Mouse (Mus musculus) ovary, adult 18-20 months (tissue): ENCODE results near the gene Glul.

ENCODE experiments used
- DNase-seq: peaks from one replicate; pipeline ENCODE4 v3.0.0; 2022; ENCODE audit warnings: low spot score, mixed read lengths

Gene Glul

GRCm38 (mm10) chr1:153909963-153910291 lies 10.2 kb downstream of the Glul start:
- no peak for DNase-seq

- DNase-seq = no peak
These were observed 10.7 kb downstream of the Glul start for GRCm38 (mm10) chr1:153910423-153910822.

GRCm38 (mm10) chr1:153911276-153911795 lies 11.6 kb downstream of the Glul start:
- DNase-seq = no peak

DNA sequence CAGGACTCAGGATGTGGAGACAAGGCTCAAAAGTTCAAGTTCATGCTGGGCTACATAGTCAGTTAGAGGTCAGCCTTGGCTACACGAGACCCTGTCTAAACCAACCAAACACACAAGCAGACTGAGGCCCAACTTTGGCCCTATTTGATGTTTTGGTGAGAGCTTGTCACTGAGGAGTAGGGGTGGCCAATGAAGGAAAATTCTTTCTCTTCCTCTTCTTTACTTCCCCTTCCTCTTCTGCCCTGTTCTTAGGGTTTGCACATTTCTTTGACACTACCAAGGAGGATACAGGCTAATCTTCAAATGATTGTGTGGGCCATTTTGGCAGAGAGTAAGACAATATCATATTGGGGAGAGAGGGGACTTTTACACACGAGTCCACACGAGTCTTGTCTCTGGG lies 14.1 kb downstream of the Glul start:
- no peak for DNase-seq

- no peak for DNase-seq
These were observed 18.9 kb downstream of the Glul start for GRCm38 (mm10) chr1:153918521-153919206.

DNA sequence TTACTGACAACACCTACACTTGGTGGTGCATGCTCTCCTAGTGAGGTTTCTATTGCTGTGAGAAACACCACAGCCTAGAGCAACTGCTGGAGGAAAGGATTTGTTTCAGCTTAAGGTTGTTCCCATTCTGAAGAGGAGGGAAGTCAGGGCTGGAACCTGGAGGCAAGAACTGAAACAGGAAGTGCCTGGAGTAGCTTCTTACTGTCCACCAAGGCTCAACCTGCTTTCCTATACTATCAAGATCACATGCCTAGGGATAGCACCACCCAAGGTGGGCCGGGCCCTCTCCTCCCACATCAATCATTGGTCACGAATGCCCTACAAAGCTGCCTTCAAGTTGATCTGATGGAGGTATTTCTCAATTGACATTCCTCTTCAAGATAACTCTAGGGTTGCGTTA lies 21.9 kb downstream of the Glul start:
- no peak for DNase-seq

GRCm38 (mm10) chr1:153922571-153923021 lies 22.9 kb downstream of the Glul start:
- no peak for DNase-seq

GRCm38 (mm10) chr1:153924395-153925385 lies 24.9 kb downstream of the Glul start:
- DNase-seq = no peak

DNA sequence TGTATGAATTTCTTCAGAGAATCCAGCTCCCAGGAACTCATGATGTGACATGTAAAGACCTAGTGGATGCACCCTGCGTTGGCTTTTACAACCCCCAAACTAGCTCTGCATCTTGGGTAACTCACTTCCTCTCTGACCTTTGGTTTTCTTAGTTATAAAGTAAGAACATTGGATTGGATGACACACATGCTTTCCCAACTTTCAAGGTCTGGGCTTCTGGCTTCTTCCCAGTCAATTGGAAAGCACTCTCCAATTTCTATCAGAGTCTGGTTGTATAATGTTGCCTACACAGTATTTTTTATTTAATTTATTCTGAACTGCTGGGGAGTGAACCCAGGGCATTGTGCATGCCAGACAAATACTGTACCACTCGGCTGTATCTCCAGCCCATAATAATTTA lies 30.7 kb downstream of the Glul start:
- DNase-seq = no peak

DNA sequence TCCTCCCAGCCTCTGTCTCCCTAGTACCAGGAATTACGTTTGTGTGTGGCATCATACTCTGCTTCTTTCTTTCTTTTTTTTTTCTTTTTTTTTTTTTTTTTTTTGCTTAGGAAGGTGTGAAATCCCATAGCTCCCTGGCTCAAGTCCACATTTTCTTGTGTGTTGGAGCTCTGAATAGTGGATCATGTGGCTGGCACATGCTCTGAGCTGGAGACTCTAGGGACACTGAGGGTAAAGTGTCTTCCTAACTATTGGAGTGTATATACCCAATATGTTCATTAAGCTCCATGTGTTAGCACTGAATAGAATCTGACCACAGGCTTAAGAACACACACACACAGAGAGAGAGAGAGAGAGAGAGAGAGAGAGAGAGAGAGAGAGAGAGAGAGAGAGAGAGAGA lies 34.0 kb downstream of the Glul start:
- DNase-seq = no peak

- DNase-seq = no peak
These were observed 36.2 kb downstream of the Glul start for GRCm38 (mm10) chr1:153935844-153936380.

- DNase-seq = no peak
These were observed 37.3 kb downstream of the Glul start for GRCm38 (mm10) chr1:153937025-153937424.

DNA sequence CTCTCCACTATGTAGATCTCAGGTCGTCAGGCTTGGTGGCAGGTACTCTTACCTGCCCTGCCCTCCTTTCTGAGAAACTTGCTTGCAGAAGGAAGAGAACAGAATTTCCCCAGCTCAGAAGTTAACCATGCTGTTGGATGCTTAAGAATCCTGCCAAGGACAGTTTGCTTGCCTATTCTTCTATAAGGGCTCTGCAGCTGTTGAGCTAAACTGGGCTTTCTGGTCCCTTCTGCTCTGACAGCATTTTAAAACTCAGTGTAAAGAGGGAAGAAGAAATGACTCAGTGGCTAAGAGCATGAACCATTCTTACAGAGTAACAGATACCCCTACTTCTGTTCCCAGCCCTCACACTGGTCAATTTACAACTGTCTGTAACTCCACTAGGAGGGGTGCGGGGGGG lies 41.2 kb downstream of the Glul start:
- DNase-seq = no peak

- no peak for DNase-seq
These were observed 45.4 kb downstream of the Glul start for GRCm38 (mm10) chr1:153945181-153945580.

DNA sequence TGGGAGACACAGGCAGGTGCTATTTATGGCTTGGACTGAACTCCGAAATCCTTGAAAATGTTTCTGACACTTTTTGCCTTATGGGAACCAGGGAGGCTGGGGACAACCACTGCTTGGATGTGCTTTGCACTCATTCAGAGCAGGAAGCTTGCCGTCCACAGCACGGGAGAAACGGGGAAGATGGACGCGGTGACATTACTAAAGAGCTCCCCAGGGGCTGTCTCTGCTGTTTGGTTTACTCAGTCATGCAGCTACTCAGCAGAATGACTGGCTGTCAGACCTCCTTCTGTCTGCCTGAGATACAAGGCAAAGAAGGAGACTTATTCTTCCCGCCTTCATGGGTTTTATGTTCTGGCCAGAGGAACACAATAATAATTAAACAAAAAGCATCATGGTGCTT lies 47.2 kb downstream of the Glul start:
- no peak for DNase-seq

DNA sequence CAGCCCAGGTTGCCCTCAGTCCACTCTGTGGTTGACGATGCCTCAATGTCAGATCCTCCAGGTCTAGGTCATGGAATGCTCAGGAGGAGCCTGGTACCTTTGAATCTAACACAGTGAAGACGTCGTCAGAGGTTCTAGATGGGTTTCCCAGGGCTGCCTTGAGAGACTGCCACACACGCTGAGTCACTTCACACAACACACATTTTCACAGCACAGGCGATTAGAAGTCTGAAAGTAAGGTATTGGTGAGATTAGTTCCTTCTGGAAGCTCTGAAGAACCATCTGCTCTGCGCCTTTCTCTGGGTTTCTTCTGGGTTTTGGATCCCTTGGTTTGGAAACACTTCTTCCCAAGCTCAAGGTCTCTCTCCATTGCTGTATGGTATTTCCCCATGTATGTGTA lies 48.1 kb downstream of the Glul start:
- no peak for DNase-seq

GRCm38 (mm10) chr1:153953232-153953631 lies 53.5 kb downstream of the Glul start:
- no peak for DNase-seq

DNA sequence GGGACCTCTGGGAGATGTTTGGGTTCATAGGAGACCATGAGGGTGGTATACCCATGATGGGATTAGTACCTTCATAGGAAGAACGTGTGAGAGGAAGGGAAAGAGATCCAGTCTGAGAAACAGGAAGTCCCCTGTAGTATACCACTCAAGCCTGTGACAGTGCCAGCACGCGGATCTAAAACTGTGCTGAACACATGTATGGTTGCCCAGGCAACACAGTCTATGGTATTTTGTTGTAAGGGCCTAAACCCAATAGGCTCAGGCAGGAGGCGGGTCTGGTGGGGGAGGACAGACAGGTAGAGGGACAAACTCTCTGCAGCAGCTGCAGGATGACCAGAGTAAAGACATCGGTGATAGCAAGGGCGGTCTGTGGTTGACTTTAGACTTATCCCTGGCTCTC lies 54.1 kb downstream of the Glul start:
- DNase-seq = no peak

- DNase-seq = no peak
These were observed 58.1 kb downstream of the Glul start for GRCm38 (mm10) chr1:153957850-153958249.
